Mouse (Mus musculus): ENCODE measurements around the gene Iqgap1. TPM values are rescaled to one million over a fixed set of nuclear protein-coding genes. Genes with fewer than 3 reads are reported as not detected.

The Iqgap1 gene
- total and polyA plus RNA-seq, 3 experiments = 33.5 to 35.8 (median 34.8) TPM

GRCm38 (mm10) chr7:80843176-80843575 lies 17.4 kb upstream of the Iqgap1 start:
- 76% methylated on average over 1 of the region's 1 CpGs for WGBS
- no peak for DNase-seq
- H3K4me1 ChIP-seq (ENCODE audit: control insufficient read depth, insufficient read depth, low read length) = no peaks in the 10 kb centered on the region; the same call in 1 of the 2 replicates
- no peak overlapping the region for H3K27ac ChIP-seq
- intact Hi-C loops (cut with DNase I) = no loop called here
- no peak overlapping the region for H3K4me3 ChIP-seq
- no peak overlapping the region for H3K9ac ChIP-seq (ENCODE audit: low read depth, low read length)
- TF ChIP-seq CTCF (IDR thresholded peaks at IDR 0.05) (no peak), EP300 (IDR thresholded peaks at IDR 0.05; ENCODE audit: insufficient read depth, low read depth, low read length) (no peak), POLR2A (IDR thresholded peaks at IDR 0.05; ENCODE audit: insufficient read depth, low read depth, low read length) (no peak)
- no peaks in the 10 kb centered on the region for H3K36me3 ChIP-seq (ENCODE audit: control insufficient read depth, insufficient read depth, low read length)
- H3K27me3 ChIP-seq (ENCODE audit: control insufficient read depth, insufficient read depth, low read length) = no peaks in the 10 kb centered on the region
- H3K79me2 ChIP-seq (replicated peaks; ENCODE audit: control insufficient read depth, insufficient read depth, low read length) = no peaks in the 10 kb centered on the region

DNA sequence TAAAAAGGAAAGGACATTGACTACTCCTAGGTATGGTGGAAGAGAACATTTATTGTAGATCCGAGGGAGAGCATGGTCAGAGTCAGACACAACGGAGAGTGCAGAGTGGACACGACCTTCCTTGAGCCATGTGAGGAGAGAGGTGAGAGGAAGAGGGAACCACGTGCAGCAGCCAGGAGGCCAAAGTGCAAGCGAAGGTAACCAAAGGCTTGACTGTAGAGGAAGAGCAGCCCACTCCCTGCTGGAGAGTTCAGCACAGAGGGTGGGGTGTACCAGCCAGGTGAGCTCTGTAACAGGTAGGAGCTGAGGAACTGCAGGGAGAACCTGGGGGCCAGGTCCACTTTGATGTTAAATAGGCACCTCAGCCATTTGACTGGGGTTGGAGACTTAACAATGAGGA lies 16.4 kb upstream of the Iqgap1 start:
- H3K4me1 ChIP-seq (ENCODE audit: control insufficient read depth, insufficient read depth, low read length) = peaks cover 3% of the 10 kb centered on the region; the same call in 1 of the 2 replicates
- H3K4me3 ChIP-seq = no peak overlapping the region
- no peaks in the 10 kb centered on the region for H3K27me3 ChIP-seq (ENCODE audit: control insufficient read depth, insufficient read depth, low read length)
- intact Hi-C loops (cut with DNase I) = no loop called here
- no peaks in the 10 kb centered on the region for H3K79me2 ChIP-seq (replicated peaks; ENCODE audit: control insufficient read depth, insufficient read depth, low read length)
- no peak for TF ChIP-seq CTCF (IDR thresholded peaks at IDR 0.05)
- no peak for TF ChIP-seq EP300 (IDR thresholded peaks at IDR 0.05; ENCODE audit: insufficient read depth, low read depth, low read length)
- no peak for TF ChIP-seq POLR2A (IDR thresholded peaks at IDR 0.05; ENCODE audit: insufficient read depth, low read depth, low read length)
- no peaks in the 10 kb centered on the region for H3K36me3 ChIP-seq (ENCODE audit: control insufficient read depth, insufficient read depth, low read length)
- WGBS = 82% methylated on average over 5 of the region's 5 CpGs
- no peak overlapping the region for H3K9ac ChIP-seq (ENCODE audit: low read depth, low read length)
- no peak for DNase-seq
- H3K27ac ChIP-seq = no peak overlapping the region

GRCm38 (mm10) chr7:80840937-80841336 lies 15.2 kb upstream of the Iqgap1 start:
- Histone ChIP-seq H3K9ac (ENCODE audit: low read depth, low read length) (no peak overlapping the region), H3K4me3 (no peak overlapping the region), H3K4me1 (ENCODE audit: control insufficient read depth, insufficient read depth, low read length) (peaks cover 3% of the 10 kb centered on the region; the same call in 1 of the 2 replicates), H3K36me3 (ENCODE audit: control insufficient read depth, insufficient read depth, low read length) (no peaks in the 10 kb centered on the region), H3K27me3 (ENCODE audit: control insufficient read depth, insufficient read depth, low read length) (no peaks in the 10 kb centered on the region), H3K27ac (no peak overlapping the region), H3K79me2 (replicated peaks; ENCODE audit: control insufficient read depth, insufficient read depth, low read length) (no peaks in the 10 kb centered on the region)
- DNase-seq = no peak
- TF ChIP-seq EP300 (IDR thresholded peaks at IDR 0.05; ENCODE audit: insufficient read depth, low read depth, low read length) = no peak
- TF ChIP-seq POLR2A (IDR thresholded peaks at IDR 0.05; ENCODE audit: insufficient read depth, low read depth, low read length) = no peak
- no peak for TF ChIP-seq CTCF (IDR thresholded peaks at IDR 0.05)
- intact Hi-C loops (cut with DNase I) = no loop called here
- WGBS = 75% methylated on average over 4 of the region's 4 CpGs

DNA sequence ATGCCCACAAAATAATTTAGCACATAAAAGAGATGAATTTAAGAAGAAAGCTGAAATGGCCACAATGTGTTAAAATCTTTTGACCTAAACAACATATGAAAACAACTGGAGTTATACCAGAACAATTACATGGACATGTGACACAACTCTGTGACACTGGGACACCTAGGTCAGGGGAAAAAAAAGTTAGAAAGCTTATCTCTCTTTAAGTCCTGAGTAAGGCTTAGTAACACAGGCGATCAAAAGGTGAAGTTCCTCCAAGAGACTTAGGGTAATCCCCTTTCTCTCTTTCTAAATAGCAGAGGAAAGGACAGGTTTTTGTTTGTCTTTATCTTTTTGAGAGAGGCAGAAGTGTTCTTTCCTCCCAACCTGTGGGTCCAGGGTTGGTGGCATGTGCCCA lies 14.5 kb upstream of the Iqgap1 start:
- H3K4me3 ChIP-seq = no peak overlapping the region
- 78% methylated on average over 1 of the region's 1 CpGs for WGBS
- H3K27me3 ChIP-seq (ENCODE audit: control insufficient read depth, insufficient read depth, low read length) = no peaks in the 10 kb centered on the region
- peaks cover 3% of the 10 kb centered on the region; the same call in 1 of the 2 replicates for H3K4me1 ChIP-seq (ENCODE audit: control insufficient read depth, insufficient read depth, low read length)
- no peaks in the 10 kb centered on the region for H3K79me2 ChIP-seq (replicated peaks; ENCODE audit: control insufficient read depth, insufficient read depth, low read length)
- DNase-seq = no peak
- no peak overlapping the region for H3K9ac ChIP-seq (ENCODE audit: low read depth, low read length)
- no peak overlapping the region for H3K27ac ChIP-seq
- intact Hi-C loops (cut with DNase I) = no loop called here
- H3K36me3 ChIP-seq (ENCODE audit: control insufficient read depth, insufficient read depth, low read length) = no peaks in the 10 kb centered on the region
- TF ChIP-seq CTCF (IDR thresholded peaks at IDR 0.05) (no peak), EP300 (IDR thresholded peaks at IDR 0.05; ENCODE audit: insufficient read depth, low read depth, low read length) (no peak), POLR2A (IDR thresholded peaks at IDR 0.05; ENCODE audit: insufficient read depth, low read depth, low read length) (no peak)

DNA sequence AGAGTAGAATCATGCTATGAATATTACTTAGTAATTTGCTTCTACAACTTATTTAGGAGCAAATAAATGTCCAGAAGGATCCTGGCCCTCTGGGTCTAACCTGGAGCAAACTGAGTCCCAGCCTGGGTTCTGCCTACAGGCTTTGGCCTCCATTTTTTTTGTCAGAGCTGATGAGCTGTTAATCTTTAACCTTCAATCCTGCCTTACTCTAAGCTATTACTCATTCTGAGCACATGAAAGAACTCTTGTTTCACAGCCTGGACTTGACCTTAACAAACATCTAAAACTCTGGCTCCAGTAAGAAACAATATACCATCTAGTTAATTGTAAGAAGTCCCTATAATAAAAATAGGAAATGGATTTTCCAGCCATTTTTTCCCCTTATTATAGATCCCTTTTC lies 14.0 kb upstream of the Iqgap1 start:
- H3K4me1 ChIP-seq (ENCODE audit: control insufficient read depth, insufficient read depth, low read length) = peaks cover 3% of the 10 kb centered on the region; the same call in 1 of the 2 replicates
- DNase-seq = no peak
- H3K4me3 ChIP-seq = no peak overlapping the region
- no peak overlapping the region for H3K27ac ChIP-seq
- no peaks in the 10 kb centered on the region for H3K79me2 ChIP-seq (replicated peaks; ENCODE audit: control insufficient read depth, insufficient read depth, low read length)
- intact Hi-C loops (cut with DNase I) = no loop called here
- TF ChIP-seq POLR2A (IDR thresholded peaks at IDR 0.05; ENCODE audit: insufficient read depth, low read depth, low read length) (no peak), EP300 (IDR thresholded peaks at IDR 0.05; ENCODE audit: insufficient read depth, low read depth, low read length) (no peak), CTCF (IDR thresholded peaks at IDR 0.05) (no peak)
- H3K27me3 ChIP-seq (ENCODE audit: control insufficient read depth, insufficient read depth, low read length) = no peaks in the 10 kb centered on the region
- no peaks in the 10 kb centered on the region for H3K36me3 ChIP-seq (ENCODE audit: control insufficient read depth, insufficient read depth, low read length)
- H3K9ac ChIP-seq (ENCODE audit: low read depth, low read length) = no peak overlapping the region

DNA sequence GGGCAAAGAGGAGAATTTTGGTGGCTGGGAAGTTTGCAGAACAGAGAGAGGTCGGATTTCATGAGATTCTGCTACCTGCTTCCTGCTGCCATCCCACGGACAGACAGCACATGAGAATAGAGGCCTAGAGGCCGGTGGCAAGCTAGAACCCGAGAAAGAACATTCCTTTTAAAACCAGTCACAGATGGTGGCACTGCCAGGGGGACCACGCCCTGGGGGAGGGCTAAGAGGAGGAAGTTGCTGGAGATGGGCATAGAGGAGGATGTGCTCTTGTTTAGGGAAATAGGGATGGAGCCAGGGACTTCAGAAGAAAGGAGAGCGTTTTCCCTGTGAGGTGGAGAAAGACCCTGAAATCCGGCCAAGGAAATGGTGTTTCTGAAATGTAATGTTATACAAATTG lies 12.5 kb upstream of the Iqgap1 start:
- WGBS = 60% methylated on average over 7 of the region's 7 CpGs

More for the DNA sequence above, 12.5 kb upstream of the Iqgap1 start:
- H3K9ac ChIP-seq (ENCODE audit: low read depth, low read length) = no peak overlapping the region
- no peaks in the 10 kb centered on the region for H3K79me2 ChIP-seq (replicated peaks; ENCODE audit: control insufficient read depth, insufficient read depth, low read length)
- H3K36me3 ChIP-seq (ENCODE audit: control insufficient read depth, insufficient read depth, low read length) = no peaks in the 10 kb centered on the region
- DNase-seq = no peak
- no peak overlapping the region for H3K27ac ChIP-seq
- H3K4me3 ChIP-seq = no peak overlapping the region
- H3K27me3 ChIP-seq (ENCODE audit: control insufficient read depth, insufficient read depth, low read length) = no peaks in the 10 kb centered on the region
- peaks cover 3% of the 10 kb centered on the region; the same call in 1 of the 2 replicates for H3K4me1 ChIP-seq (ENCODE audit: control insufficient read depth, insufficient read depth, low read length)
- intact Hi-C loops (cut with DNase I) = no loop called here
- no peak for TF ChIP-seq EP300 (IDR thresholded peaks at IDR 0.05; ENCODE audit: insufficient read depth, low read depth, low read length)
- no peak for TF ChIP-seq POLR2A (IDR thresholded peaks at IDR 0.05; ENCODE audit: insufficient read depth, low read depth, low read length)
